Mouse (Mus musculus) lung, embryonic 15.5 days (tissue): Measurements from ENCODE around the gene Gm26657. TPM values are rescaled to one million over a fixed set of nuclear protein-coding genes. Genes with fewer than 3 reads are reported as not detected.

ENCODE experiments used
- ATAC-seq: fragments of 200-750 bp; cut with Nextera tagmentation; 2 replicates; pipeline ENCODE4 v1.8.0; 2017; ENCODE audit warnings: moderate number of reproducible peaks, borderline replicate concordance; ENCODE audit not compliant: low FRiP score, low TSS enrichment; ENCODE audit errors: extremely low read depth
- H3K27ac ChIP-seq: fragments of 300-500 bp; sonication (generic); 2 replicates; pipeline ENCODE4 v1.5.1; 2015; ENCODE audit warnings: moderate library complexity, mild to moderate bottlenecking, inconsistent platforms
- H3K27me3 ChIP-seq: fragments of 300-500 bp; sonication (generic); 2 replicates; pipeline ENCODE4 v1.6.1; 2015; ENCODE audit warnings: inconsistent platforms
- H3K36me3 ChIP-seq: fragments of 300-500 bp; sonication (generic); 2 replicates; pipeline ENCODE4 v1.6.1; 2015; ENCODE audit warnings: inconsistent platforms
- H3K4me1 ChIP-seq: fragments of 300-500 bp; sonication (generic); 2 replicates; pipeline ENCODE4 v1.6.1; 2015; ENCODE audit warnings: inconsistent platforms
- H3K4me2 ChIP-seq: fragments of 300-500 bp; sonication (generic); 2 replicates; pipeline ENCODE4 v1.6.1; 2015; ENCODE audit warnings: inconsistent platforms, mild to moderate bottlenecking, moderate library complexity
- H3K4me3 ChIP-seq: fragments of 300-500 bp; sonication (generic); 2 replicates; pipeline ENCODE4 v1.5.1; 2015; ENCODE audit warnings: mild to moderate bottlenecking, inconsistent platforms
- H3K9ac ChIP-seq: fragments of 300-500 bp; sonication (generic); 2 replicates; pipeline ENCODE4 v1.6.1; 2015; ENCODE audit warnings: inconsistent platforms
- H3K9me3 ChIP-seq: fragments of 300-500 bp; sonication (generic); 2 replicates; pipeline ENCODE4 v1.6.1; 2016; ENCODE audit warnings: inconsistent platforms
- WGBS: fragments of 180-500 bp; shearing (Covaris S2); methylation state at CpG from one replicate; pipeline ENCODE4 v1.1.7; 2015; 5-methylcytosine and 5-hydroxymethylcytosine counted together
- polyA plus RNA-seq: library from polyadenylated mRNA; unstranded; fragments of >200 nt; fragmentation: Nextera tagmentation; extraction: Ambion mirVana; gene quantifications from 2 replicates; pipeline ENCODE4 v1.2.1, GENCODE M21; 2015

The Gm26657 gene
- polyA plus RNA-seq, 1 experiment from 2014 or later, result not detected

DNA sequence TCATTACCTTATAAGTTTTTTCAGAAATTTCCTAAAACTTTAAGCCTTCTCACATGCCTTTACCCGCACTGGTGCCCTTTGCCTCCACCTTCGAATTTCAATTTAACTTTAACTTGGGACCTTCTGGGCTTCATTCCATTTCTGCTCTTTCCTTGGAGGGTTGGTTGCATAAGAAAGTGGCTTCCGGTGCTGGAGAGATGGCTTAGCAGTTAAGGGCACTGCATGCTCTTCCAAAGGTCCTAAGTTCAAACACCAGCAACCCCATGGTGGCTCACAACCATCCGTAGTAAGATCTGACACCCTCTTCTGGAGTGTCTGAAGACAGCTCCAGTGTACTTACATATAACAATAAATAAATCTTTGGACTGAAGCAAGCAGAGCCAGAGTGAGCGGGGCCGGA is 16.6 kb upstream of the Gm26657 start:
- no peak overlapping the region for H3K27ac ChIP-seq
- H3K9me3 ChIP-seq, result no peaks in the 10 kb centered on the region
- 76% methylated on average over 6 of the region's 6 CpGs for WGBS

DNA sequence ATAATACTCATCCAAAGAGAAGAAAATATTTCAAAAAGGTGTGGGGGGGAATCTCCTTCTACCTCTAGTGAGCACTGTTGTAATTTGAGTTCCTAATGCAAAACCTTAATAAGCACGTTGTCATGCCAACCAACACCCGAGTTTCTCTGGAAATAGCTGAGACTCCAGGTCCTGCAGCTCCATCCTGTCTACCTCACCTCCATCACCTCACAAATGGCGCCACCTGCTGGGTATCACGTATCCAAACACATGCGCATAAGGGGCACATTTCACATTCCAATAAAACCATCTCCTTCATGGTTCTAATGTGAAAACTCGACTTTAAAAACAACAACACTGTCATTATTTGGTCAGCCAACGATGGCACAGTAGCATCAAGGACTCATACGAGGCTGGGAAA is 14.0 kb upstream of the Gm26657 start:
- no peak overlapping the region for H3K9ac ChIP-seq
- no peaks in the 10 kb centered on the region for H3K27me3 ChIP-seq
- H3K9me3 ChIP-seq, result no peaks in the 10 kb centered on the region
- H3K27ac ChIP-seq, result no peak overlapping the region
- H3K36me3 ChIP-seq, result no peaks in the 10 kb centered on the region
- H3K4me3 ChIP-seq, result no peak overlapping the region
- H3K4me2 ChIP-seq, result no peak overlapping the region
- H3K4me1 ChIP-seq, result no peaks in the 10 kb centered on the region
- 49% methylated on average over 8 of the region's 8 CpGs for WGBS
- no peak for ATAC-seq

More for the DNA sequence above, 16.6 kb upstream of the Gm26657 start:
- Histone ChIP-seq H3K4me1 (peaks cover 4% of the 10 kb centered on the region; the same call in 1 of the 2 replicates), H3K36me3 (no peaks in the 10 kb centered on the region), H3K9ac (no peak overlapping the region), H3K27me3 (no peaks in the 10 kb centered on the region), H3K4me2 (no peak overlapping the region), H3K4me3 (no peak overlapping the region)
- ATAC-seq, result no peak

DNA sequence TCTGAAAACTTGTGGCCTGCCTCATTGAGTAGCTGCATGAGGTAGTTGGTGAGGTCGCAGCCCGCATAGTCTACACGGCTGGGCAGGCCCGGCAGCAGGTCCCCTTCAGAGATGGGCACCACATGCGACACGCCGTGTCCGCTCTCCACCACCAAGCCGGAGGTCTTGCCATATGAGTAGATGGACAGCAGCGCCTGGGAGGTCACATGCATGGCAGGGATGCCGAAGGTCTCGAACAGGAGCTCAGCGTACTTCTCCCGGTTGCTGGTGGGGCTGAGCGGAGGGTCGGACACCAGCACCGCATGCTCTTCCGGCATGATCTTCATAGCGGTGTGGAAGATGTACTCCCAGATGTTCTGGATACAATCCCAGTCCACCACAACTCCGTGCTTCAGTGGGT is 741 bp downstream of the Gm26657 start:
- H3K4me2 ChIP-seq, result no peak overlapping the region
- no peak overlapping the region for H3K4me3 ChIP-seq
- H3K27me3 ChIP-seq, result no peaks in the 10 kb centered on the region
- no peak; the same call in 1 of the 2 replicates for ATAC-seq
- no peak overlapping the region for H3K9ac ChIP-seq
- 96% methylated on average over 20 of the region's 20 CpGs for WGBS
- H3K36me3 ChIP-seq, result 0 out of 2 replicates have a peak, but pooled peaks cover 3% of the 10 kb centered on the region
- no peaks in the 10 kb centered on the region for H3K9me3 ChIP-seq
- H3K27ac ChIP-seq, result no peak overlapping the region
- H3K4me1 ChIP-seq, result no peaks in the 10 kb centered on the region

DNA sequence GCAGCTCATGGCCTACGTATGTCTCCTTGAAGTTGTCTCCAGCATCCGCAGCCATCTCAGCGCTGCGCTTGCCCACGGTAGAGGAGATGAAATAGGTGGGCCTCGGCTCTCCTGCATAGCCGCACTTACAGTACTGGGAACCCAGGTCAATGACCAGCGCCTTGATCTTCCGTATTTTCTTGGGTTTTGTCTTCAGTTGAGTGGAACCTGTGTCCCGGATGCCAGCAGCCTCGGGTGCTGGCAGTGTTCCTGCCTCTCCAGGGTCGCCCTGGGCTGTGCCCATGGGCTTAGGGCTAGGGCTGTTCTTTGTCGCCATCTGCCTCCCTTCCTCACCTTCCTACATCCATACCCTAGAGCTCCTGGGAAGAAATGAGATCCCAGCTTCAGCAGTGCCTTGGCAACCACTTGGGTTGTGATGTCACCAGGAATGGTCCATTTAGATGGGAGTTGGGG is 1.2 kb downstream of the Gm26657 start, which contains the start of gene Actl7b:
Gene Actl7b, minus strand, starts transcription at position 403 of the 453 bp plus-strand sequence.
- H3K4me1 ChIP-seq, result no peaks in the 10 kb centered on the region
- H3K9ac ChIP-seq, result no peak within 1 kb of the TSS
- ATAC-seq, result no peak; the same call in 1 of the 2 replicates
- H3K4me3 ChIP-seq, result no peak within 1 kb of the TSS
- H3K27me3 ChIP-seq, result no peaks in the 10 kb centered on the region
- no peaks in the 10 kb centered on the region for H3K9me3 ChIP-seq
- H3K27ac ChIP-seq, result no peak within 1 kb of the TSS
- H3K36me3 ChIP-seq, result 0 out of 2 replicates have a peak, but pooled peaks cover 3% of the 10 kb centered on the region
- H3K4me2 ChIP-seq, result no peak within 1 kb of the TSS
- WGBS, result 91% methylated on average over 13 of the region's 13 CpGs

DNA sequence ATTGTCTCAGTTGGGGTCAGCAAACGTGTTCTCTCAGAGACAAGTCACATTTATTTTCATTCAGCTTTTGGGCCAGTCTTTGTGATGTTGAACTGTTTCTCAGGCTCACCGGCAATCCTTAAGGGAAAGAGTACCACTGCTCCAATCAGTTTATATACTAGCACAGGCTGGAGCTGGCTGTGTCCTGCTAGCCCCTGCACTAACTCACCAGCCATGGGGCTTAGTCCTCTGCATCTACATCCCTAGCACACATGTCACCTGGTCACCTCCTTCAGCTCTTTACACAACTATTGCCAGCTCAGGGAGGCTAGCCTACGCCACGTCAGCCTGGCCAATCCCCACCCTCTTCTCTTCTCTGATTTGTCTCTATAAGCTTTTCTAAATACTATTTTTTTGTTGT is 2.8 kb downstream of the Gm26657 start:
- Histone ChIP-seq H3K27ac (no peak overlapping the region), H3K27me3 (no peaks in the 10 kb centered on the region), H3K9me3 (no peaks in the 10 kb centered on the region), H3K36me3 (peaks cover 10% of the 10 kb centered on the region; the same call in 1 of the 2 replicates), H3K9ac (no peak overlapping the region), H3K4me3 (no peak overlapping the region), H3K4me2 (no peak overlapping the region), H3K4me1 (no peaks in the 10 kb centered on the region)
- 80% methylated on average over 4 of the region's 4 CpGs for WGBS
- ATAC-seq, result no peak

DNA sequence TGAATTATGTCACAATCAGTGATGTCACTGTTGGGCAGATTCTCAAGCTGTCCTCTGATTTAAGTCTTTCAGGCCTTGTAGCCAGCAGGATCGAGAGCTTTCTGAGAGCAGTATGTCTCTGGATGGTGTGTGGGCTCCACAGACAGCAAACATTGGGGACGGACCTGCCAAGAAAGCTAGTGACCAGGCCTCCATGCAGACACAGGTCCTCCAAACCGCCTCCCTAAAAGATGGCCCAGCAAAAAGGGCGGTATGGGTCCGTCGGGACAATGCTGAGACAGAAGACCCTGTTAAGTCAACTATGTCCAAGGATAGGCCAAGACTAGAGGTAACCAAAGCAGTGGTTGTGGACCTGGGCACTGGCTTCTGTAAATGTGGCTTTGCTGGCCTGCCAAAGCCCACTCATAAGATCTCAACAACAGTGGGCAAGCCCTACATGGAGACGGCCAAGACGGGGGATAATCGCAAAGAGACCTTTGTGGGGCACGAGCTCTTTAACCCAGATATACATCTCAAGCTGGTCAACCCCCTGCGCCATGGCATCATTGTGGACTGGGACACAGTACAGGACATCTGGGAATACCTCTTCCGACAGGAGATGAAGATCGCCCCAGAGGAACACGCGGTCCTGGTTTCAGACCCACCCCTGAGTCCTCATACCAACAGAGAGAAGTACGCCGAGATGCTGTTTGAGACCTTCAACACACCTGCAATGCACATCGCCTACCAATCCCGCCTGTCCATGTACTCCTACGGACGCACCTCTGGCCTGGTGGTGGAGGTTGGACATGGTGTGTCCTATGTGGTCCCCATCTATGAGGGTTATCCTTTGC is 3.7 kb downstream of the Gm26657 start, which contains the start of gene Actl7a:
Gene Actl7a, plus strand, starts transcription at position 51 of the 833 bp plus-strand sequence.
- Histone ChIP-seq H3K27ac (no peak within 1 kb of the TSS), H3K4me2 (no peak within 1 kb of the TSS), H3K36me3 (peaks cover 13% of the 10 kb centered on the region; the same call in 1 of the 2 replicates), H3K4me1 (no peaks in the 10 kb centered on the region), H3K4me3 (no peak within 1 kb of the TSS), H3K27me3 (no peaks in the 10 kb centered on the region), H3K9ac (no peak within 1 kb of the TSS), H3K9me3 (no peaks in the 10 kb centered on the region)
- WGBS, result 93% methylated on average over 21 of the region's 21 CpGs
- ATAC-seq, result no peak

DNA sequence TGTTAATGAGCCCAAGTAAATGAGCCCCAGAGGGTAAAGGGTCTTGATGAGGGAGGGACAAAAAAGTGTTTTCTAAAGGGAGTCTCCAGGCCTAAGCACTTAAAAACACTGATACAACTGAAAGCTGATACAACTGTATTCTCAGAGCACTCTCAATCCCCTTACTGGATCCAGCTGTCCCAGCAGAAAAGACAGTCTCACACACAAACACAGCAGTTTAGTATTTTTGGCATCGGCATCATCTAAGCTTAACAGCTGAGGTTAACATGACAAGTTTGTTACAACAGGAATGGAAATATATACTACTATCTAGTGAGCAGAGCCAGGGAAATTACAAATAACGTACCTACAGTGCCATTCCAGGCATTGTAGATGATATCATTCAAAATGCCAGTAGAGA is 6.5 kb downstream of the Gm26657 start:
- WGBS, result 92% methylated on average over 2 of the region's 2 CpGs
- Histone ChIP-seq H3K4me3 (no peak overlapping the region), H3K9ac (no peak overlapping the region), H3K36me3 (peaks cover 33% of the 10 kb centered on the region), H3K27me3 (no peaks in the 10 kb centered on the region), H3K27ac (no peak overlapping the region), H3K4me1 (no peaks in the 10 kb centered on the region), H3K9me3 (no peaks in the 10 kb centered on the region), H3K4me2 (no peak overlapping the region)
- no peak for ATAC-seq

DNA sequence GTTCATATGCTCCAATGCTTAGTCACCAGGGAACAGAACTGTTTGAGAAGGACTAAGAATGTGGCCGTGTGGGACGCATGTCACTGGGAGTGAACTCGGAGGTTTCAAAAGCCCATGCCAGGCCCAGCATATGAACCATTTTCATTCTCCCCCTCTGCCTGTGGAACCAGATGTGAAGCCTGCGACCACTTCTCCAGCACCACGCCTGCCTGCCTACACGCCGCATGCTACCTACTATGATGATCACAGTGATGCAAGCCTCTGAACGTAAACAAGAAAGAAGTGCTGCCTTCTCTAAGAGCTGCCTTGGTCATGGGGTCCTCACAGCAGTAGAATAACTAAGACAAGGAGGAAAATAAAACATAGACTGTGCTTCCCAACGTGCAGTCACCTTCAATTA is 7.6 kb downstream of the Gm26657 start:
- 95% methylated on average over 9 of the region's 9 CpGs for WGBS
- Histone ChIP-seq H3K36me3 (peaks cover 41% of the 10 kb centered on the region), H3K9ac (no peak overlapping the region), H3K9me3 (no peaks in the 10 kb centered on the region), H3K4me2 (no peak overlapping the region), H3K4me1 (no peaks in the 10 kb centered on the region), H3K27me3 (no peaks in the 10 kb centered on the region), H3K4me3 (no peak overlapping the region), H3K27ac (no peak overlapping the region)
- ATAC-seq, result no peak

DNA sequence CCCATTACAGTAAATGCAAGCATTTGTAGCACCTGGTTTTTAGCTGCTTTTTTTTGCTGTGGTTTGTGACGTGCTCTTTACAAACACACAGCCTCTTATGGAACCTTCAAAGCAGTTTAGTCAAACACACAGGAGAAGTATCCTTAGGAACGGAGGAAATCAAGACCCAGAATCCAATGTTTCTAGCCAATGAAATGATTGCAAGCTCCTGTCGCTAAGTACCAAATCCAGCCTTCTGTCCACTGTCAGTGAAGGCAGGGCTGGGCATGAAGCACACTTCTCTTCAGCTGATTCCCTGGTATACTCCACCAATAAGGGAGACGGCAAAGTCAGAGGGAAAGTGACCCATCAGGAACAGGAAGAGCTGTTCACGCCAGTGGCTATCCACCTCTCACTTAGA is 16.2 kb downstream of the Gm26657 start:
- peaks cover 83% of the 10 kb centered on the region for H3K36me3 ChIP-seq
- ATAC-seq, result no peak
- 80% methylated on average over 5 of the region's 5 CpGs for WGBS
- H3K4me1 ChIP-seq, result no peaks in the 10 kb centered on the region
- H3K27me3 ChIP-seq, result no peaks in the 10 kb centered on the region
- H3K4me2 ChIP-seq, result no peak overlapping the region
- H3K27ac ChIP-seq, result no peak overlapping the region
- H3K4me3 ChIP-seq, result no peak overlapping the region
- H3K9me3 ChIP-seq, result no peaks in the 10 kb centered on the region
- H3K9ac ChIP-seq, result no peak overlapping the region

DNA sequence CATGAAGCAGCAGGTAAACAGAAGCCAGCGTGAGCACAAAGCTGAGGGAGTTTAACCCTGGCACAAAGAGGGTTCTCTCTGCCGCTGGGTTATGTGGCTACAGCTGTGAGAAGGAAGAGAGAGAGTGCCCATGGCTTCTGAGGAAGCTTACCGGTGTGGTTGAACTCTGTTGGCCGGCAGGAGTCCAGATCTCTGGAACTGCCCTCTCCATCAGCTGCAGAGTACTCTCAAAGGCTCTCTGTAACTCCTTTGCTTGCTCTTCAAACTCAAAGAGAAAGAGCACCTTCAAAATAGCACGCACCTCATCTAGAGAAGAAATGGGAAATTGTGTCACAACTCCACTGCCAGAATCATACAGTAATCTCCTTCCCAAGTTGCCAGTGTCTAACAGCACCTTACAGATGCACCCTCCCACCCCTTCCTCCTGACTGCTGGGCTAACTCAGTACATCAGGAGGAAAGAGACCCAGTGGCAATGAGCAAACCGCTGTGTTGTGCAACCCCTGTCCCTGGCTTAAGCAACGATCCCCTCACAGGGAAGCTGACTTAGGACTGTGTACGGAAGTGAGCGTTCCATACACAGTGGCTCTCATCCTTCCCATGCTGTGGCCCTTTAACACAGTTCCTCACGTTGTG is 17.2 kb downstream of the Gm26657 start:
- Histone ChIP-seq H3K36me3 (peaks cover 80% of the 10 kb centered on the region), H3K4me1 (no peaks in the 10 kb centered on the region), H3K27me3 (no peaks in the 10 kb centered on the region), H3K27ac (no peak overlapping the region), H3K9me3 (no peaks in the 10 kb centered on the region), H3K4me2 (no peak overlapping the region), H3K9ac (no peak overlapping the region), H3K4me3 (no peak overlapping the region)
- 86% methylated on average over 10 of the region's 10 CpGs for WGBS
- no peak for ATAC-seq

DNA sequence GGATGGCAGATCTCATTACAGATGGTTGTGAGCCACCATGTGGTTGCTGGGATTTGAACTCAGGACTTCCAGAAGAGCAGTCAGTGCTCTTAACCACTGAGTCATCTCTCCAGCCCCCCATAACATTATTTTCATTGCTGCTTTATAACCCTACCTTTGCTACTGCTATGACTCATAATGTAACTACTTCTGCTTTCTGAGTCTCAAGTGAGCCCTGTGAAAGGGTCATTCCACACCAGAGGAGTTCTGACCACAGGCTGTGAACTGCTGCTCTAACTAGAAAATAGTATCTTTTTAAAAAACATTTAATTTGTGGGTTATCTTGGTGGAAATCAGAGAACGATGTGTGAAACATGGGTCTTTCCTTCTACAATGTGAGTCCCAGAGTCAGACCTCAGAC is 17.8 kb downstream of the Gm26657 start:
- H3K4me3 ChIP-seq, result no peak overlapping the region
- peaks cover 80% of the 10 kb centered on the region for H3K36me3 ChIP-seq
- no peak overlapping the region for H3K4me2 ChIP-seq
- H3K4me1 ChIP-seq, result no peaks in the 10 kb centered on the region
- ATAC-seq, result no peak
- H3K9ac ChIP-seq, result no peak overlapping the region
- no peaks in the 10 kb centered on the region for H3K9me3 ChIP-seq
- no peak overlapping the region for H3K27ac ChIP-seq
- no peaks in the 10 kb centered on the region for H3K27me3 ChIP-seq
- WGBS, result 86% methylated on average over 1 of the region's 1 CpGs

DNA sequence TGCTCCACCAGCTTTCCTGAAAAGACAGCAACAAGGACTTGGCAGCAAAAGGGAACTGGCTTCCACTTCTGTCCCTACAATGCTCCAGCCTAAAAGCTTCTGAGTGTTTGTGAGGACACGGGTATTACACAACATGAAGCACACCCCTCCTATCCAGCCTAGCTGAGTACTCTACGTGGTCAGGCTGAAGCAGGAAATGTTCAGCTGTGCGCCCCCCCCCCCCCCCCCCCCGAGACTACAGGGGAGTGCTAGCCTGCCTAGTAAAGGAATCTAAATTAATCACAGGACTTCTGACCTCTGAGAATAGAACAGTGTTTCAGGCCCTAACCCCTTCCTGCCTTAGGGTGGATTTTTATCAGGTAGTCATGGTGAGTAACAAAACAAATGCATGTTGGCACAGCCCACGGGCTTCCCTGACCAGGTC is 28.0 kb downstream of the Gm26657 start:
- Histone ChIP-seq H3K9me3 (no peaks in the 10 kb centered on the region), H3K27ac (no peak overlapping the region), H3K4me3 (no peak overlapping the region), H3K4me2 (no peak overlapping the region), H3K27me3 (no peaks in the 10 kb centered on the region), H3K9ac (no peak overlapping the region), H3K36me3 (peaks cover 87% of the 10 kb centered on the region), H3K4me1 (no peaks in the 10 kb centered on the region)
- no peak for ATAC-seq
- WGBS, result 59% methylated on average over 5 of the region's 5 CpGs
